Mouse (Mus musculus) testis, postnatal 14 days (tissue): Measurements from ENCODE around the gene Muc3.

Experiments used
- DNase-seq: peaks from one replicate; pipeline ENCODE4 v3.0.0; 2021; ENCODE audit warnings: low spot score

Gene Muc3

DNA sequence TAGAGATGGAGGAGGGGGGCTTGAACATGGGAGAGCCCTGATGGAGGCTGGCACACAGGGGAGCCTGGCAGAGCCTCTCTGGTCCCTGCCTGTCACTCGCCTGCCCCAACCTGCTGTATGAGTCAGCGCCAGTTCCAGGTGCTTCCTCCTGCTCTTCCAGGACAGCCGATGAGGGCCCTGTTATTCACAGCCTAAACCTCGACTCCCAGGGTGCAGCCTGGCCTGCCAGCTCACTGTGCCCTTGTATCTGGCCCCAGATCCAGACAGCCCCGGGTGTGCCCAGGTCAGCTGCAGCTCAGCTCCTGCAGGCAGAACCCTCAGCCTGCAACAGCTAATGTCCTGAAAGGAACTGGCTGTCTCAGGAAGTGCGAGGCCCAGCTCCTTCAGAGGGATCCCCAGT, 57.6 kb downstream of the Muc3 start:
- DNase-seq = no peak

DNA sequence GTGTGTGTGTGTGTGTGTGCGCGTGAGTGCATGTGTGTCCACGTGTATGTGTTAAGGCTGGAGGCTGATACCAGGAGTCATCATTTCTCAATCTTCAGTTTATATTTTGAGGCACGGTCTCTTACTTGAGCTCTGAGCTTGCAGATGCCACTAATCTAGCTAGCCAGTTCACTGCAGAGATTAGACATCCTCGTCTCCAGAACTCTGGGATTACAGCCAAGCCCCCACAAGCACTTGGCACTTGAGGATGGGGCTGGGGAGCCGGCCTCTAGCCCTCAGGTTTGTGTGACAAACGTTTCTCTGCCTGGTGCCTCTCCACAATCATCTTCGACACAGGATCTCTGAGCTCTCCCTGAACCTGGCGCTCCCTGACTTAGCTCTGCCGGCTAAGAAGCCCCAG, 58.3 kb downstream of the Muc3 start:
- no peak for DNase-seq

DNA sequence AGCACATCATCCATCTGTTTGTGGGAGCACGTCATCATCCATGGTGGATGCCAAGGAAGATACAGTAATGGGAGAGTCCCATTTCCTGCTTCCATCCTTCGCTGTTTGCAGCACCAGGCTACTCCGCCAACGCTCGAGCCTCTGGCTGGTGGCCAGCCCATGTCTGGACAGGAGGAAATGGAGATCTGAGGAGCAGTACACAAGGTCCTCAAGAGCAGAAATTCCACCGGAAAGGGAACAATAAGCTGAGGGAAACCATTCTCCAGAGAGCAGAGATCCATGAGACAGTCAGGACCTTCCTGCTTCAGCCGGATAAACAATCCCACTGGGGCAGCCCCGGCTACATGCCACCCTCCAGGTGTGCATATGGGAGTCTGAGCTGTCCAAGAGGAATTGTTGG, 61.7 kb downstream of the Muc3 start:
- no peak for DNase-seq

DNA sequence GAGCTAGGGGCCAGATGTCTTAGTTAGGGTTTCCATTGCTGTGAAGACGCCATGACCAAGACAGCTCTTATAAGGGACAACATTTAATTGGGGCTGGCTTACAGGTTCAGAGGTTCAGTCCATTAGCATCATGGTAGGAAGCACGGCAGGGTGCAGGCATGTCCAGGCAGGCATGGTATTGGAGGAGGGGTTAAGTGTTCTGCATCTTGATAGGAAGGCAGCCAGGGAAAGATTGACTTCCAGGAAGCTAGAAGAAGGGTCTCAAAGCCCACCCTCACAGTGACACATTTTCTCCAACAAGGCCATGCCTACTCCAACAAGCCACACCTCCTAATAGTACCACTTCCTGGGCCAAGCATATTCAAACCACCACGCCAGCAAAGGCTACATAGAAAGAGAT, 63.4 kb downstream of the Muc3 start:
- no peak for DNase-seq

DNA sequence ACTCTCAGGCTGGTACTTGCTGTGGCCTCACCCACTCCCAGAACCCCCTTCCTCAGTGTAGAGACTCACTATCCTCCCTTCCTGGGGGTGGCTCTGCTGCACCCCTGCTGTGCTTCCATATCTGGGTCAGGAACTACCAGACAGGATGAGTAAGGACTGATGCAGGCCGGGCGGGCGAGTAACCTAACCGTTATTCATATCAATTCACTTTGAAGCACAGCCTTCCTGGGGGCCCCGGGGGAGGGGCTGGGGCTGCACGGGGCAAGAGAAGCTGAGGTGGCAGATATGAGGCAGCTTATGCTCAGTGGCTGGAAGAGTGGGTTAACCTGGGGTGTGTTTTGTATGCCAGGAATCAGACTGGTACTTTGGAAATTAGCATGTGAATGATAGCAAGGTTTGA, 64.1 kb downstream of the Muc3 start:
- no peak for DNase-seq
